Mouse (Mus musculus) bone marrow macrophage, adult 2 months (primary cell): ENCODE measurements around the gene E130309D02Rik. TPM values are rescaled to one million over a fixed set of nuclear protein-coding genes. Genes with fewer than 3 reads are reported as not detected.
A peak's percentile ranks its signal among the peaks of the same experiment; 100 is the strongest.

ENCODE experiments used
- H3K27ac ChIP-seq: 2 replicates; pipeline ENCODE4 v1.5.1; 2012; ENCODE audit warnings: low read depth, low read length; ENCODE audit not compliant: insufficient read depth
- H3K4me1 ChIP-seq: 2 replicates; pipeline ENCODE4 v1.6.1; 2012; ENCODE audit warnings: low read length; ENCODE audit not compliant: control insufficient read depth, insufficient read depth
- H3K4me3 ChIP-seq: 2 replicates; pipeline ENCODE4 v1.5.1; 2012; ENCODE audit warnings: mild to moderate bottlenecking, low read length, moderate library complexity; ENCODE audit not compliant: insufficient read depth
- CTCF ChIP-seq: IDR thresholded peaks from 2 replicates; pipeline ENCODE4 v1.5.1; 2012; ENCODE audit warnings: low read depth, mild to moderate bottlenecking, low read length, moderate library complexity
- POLR2A ChIP-seq: IDR thresholded peaks from 2 replicates; pipeline ENCODE4 v1.6.1; 2012; ENCODE audit warnings: mild to moderate bottlenecking, low read depth, low read length, borderline replicate concordance
- polyA plus RNA-seq: library from polyadenylated mRNA; stranded (reverse); fragments of >200 nt; gene quantifications from 2 replicates; pipeline ENCODE4 v1.2.4, GENCODE M21; 2012; ENCODE audit not compliant: missing spikeins, insufficient read depth, insufficient read length

Gene E130309D02Rik
- polyA plus RNA-seq, 1 experiment = 14.3 TPM

DNA sequence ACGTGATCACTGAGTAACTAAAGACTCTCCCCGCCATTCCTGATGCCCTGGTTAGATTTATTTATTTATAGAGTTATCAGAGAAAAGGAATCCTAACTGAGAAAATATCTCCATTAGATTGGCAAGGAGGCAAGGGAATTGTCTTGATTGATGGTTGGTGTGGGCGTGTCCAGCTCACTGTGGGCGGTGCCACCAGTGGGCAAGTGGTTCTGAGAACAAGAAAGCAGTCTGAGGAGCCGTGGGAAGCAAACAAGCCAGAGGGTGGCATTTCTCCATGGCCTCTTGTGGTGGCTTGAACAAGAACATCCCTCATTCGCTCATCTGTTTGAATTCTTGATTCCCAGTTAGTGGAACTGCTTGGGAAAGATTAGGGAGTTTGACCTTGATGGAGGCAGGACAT lies 24.4 kb upstream of the E130309D02Rik start:
- Histone ChIP-seq H3K4me3 (no peak overlapping the region), H3K4me1 (no peaks in the 10 kb centered on the region), H3K27ac (no peak overlapping the region)
- TF ChIP-seq CTCF = no peak
- no peak for TF ChIP-seq POLR2A

DNA sequence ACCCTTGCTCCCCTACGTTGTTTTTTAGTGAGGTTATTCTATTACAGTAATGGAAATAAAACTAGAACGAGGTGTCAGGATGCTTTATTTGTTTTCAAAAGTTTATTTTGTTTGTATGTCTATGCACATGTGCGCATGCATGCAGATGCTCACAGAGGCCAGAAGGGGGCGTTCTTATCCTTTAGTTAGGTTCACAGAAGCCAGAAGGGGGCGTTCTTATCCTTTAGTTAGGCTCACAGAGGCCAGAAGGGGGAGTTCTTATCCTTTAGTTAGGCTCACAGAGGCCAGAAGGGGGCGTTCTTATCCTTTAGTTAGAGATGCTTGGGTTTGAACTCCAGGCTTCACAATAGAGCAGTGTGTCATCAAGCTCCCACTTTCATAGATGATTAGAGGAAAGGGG lies 21.4 kb upstream of the E130309D02Rik start:
- Histone ChIP-seq H3K4me1 (no peaks in the 10 kb centered on the region), H3K4me3 (no peak overlapping the region), H3K27ac (no peak overlapping the region)
- TF ChIP-seq POLR2A (no peak), CTCF (0 out of 2 replicates have a peak, but pooled peaks have one; percentile 24)

DNA sequence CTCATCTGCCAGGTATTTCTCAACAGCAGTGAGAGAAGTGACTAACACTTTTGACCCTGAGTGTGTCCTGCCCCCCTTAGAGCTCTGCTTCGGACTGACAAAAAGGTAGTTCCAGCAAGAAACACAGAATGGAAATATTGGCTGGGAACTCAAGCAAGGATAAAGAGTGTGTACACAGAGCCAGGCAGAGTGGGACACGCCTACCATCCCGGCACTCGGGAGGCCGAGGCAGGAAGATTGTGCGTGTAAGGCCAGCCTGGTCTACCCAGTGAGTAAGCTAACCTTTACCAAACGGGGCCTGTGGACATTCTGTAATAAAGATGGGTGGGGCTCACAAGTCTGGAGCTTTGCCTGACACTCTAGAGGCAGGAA lies 19.9 kb upstream of the E130309D02Rik start:
- Histone ChIP-seq H3K4me1 (peaks cover 1% of the 10 kb centered on the region; the same call in 1 of the 2 replicates), H3K27ac (no peak overlapping the region), H3K4me3 (no peak overlapping the region)
- TF ChIP-seq CTCF (no peak), POLR2A (no peak)

DNA sequence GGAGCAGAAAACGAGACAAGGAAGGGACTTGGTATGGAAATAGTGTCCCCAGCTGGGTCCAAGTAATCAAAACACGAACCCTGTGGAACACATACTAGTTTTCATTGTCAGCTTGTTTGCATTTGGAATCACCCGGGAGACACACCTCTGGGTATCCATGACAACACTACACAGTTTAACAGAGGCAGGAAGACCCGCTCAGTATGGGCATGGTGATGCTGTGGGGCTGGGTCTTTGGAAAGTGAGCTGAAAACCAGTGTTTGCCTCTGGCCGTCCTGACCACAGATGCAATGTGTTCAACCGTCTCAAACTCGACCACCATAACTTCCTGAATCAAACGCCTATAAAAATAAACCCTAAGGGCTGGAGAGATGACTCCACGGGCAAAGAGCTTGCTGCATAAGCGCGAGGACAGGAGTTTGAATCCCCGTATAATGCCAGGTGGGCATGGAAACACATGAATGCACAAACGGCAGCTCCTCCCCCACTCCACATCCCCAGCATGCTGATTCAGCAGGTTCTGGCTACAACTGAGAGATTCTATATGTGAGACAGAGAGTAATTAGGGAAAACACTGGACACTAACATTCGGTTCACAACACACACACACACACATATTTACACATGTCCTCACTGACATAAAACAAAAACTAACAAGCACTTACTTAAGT lies 19.4 kb upstream of the E130309D02Rik start:
- no peak overlapping the region for H3K27ac ChIP-seq

DNA sequence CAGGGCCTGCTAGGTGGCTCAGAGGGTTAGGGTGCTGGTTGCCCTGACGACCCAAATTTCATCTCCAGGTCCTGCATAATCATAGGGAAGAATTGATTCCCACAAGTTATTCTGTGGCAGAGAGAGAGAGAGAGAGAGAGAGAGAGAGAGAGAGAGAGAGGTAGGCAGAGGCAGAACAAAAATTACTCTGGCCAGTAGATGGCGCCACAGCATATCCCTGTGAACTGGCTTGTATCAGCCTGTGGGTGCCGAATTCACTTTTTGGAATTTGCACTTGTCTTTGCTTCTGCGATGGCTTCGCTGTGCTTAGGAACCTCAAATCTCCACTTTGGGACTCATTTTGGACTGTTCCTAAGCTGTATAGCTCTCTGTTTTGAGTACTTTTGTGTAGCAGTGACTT lies 18.7 kb upstream of the E130309D02Rik start:
- Histone ChIP-seq H3K4me3 (no peak overlapping the region), H3K27ac (no peak overlapping the region), H3K4me1 (peaks cover 3% of the 10 kb centered on the region; the same call in 1 of the 2 replicates)
- no peak for TF ChIP-seq POLR2A
- TF ChIP-seq CTCF = peak; percentile 36; the same call in 1 of the 2 replicates

More for the DNA sequence above, 19.4 kb upstream of the E130309D02Rik start:
- no peak overlapping the region for H3K4me3 ChIP-seq
- TF ChIP-seq CTCF = no peak
- no peak for TF ChIP-seq POLR2A
- H3K4me1 ChIP-seq = peaks cover 3% of the 10 kb centered on the region; the same call in 1 of the 2 replicates

DNA sequence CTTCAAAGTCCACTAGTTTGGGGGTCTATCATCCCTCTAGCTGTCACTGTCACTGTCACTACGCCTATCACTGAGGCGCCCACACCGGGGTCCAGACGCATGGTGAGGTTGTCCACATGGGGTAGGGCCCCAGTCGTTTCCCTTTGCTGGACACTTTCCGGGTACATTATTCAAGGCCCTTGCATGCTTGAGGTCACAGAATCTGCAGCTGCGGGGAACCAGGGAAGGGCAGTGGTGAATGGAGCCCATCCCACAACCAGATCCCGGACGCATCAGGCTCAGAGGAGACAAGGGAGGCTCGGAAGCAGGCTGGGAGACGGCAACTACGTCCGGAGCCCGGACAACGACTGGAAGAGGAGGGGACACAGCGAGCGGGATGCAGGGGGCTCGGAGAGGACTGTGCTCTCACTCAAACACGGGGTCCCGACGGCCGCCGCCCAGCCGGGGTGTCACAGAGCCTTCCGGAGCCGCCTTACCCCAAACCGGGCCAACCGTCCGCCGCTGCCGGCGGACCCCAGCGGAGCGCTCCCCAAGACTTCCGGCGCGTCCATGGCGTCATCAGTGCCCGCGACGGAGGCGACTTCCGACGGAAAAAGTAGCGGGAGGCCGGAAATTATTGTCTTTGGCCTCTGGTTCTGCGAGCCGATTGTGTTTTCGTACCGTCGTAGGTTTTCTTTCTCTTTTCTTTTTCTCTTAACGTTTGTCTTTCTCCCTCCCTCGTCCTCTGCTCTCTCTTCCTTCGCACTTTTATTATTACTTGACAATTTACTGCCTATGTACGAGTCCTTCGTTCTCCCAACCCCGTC lies 13.7 kb upstream of the E130309D02Rik start, which contains the start of gene Zdhhc4:
Gene Zdhhc4 (minus strand): TSS at position 567 of the 806 bp plus-strand sequence.
- peak within 1 kb of the TSS; percentile 50 for H3K27ac ChIP-seq
- peak within 1 kb of the TSS; percentile 94 for H3K4me3 ChIP-seq
- TF ChIP-seq POLR2A (no peak; the same call in 1 of the 2 replicates), CTCF (no peak)
- peaks cover 3% of the 10 kb centered on the region for H3K4me1 ChIP-seq

DNA sequence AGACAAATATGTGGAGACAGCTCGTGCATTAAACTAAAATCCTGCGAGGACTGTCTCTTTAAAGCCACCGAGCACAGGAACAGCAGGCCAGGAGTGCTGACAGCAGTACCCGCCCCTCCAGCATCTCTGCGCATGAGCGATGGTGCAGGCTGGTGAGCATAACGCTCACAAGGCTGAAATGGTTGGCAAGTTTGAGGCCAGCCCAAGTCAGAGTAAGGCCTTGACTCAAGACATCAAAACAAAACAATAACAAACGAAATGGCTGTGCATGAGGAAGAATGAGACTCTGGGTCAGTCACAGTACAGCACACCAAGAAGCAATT lies 2.1 kb upstream of the E130309D02Rik start:
- peaks cover 11% of the 10 kb centered on the region for H3K4me1 ChIP-seq
- no peak for TF ChIP-seq POLR2A
- no peak for TF ChIP-seq CTCF
- no peak overlapping the region for H3K4me3 ChIP-seq
- H3K27ac ChIP-seq = no peak overlapping the region

DNA sequence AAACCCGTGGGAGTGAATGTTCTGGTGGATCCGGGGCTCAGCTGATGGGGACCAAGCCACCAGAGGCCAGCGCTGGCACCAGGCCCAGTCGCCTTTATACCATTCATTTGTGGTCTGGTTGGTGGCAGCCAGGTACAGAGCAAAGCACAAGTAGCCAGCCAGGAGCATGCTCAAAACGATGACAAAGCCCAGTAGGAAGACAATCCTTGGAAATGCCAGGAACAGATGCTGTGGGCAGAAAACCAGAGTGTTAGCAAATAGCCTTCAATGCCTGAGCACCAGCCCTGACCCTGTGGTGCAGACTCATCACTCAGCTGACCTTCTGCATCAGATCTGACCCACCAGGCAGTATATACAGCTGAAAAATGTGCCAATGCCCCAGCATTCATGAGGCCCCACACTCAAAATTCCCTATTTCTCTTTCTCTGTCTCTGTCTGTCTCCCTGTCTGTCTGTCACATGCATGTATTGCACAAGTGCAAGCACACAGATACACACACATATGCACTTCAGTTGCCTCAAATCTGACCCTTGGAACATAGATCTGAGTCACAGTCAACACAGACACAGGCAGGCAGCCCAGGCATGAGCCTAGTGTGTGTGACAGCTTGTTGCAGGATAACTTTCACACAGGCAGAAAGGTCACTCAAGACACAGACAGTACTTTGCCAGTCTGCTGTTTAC lies 1.6 kb upstream of the E130309D02Rik start:
- Histone ChIP-seq H3K4me1 (peaks cover 11% of the 10 kb centered on the region), H3K4me3 (no peak overlapping the region), H3K27ac (no peak overlapping the region)
- TF ChIP-seq POLR2A (no peak), CTCF (no peak)

DNA sequence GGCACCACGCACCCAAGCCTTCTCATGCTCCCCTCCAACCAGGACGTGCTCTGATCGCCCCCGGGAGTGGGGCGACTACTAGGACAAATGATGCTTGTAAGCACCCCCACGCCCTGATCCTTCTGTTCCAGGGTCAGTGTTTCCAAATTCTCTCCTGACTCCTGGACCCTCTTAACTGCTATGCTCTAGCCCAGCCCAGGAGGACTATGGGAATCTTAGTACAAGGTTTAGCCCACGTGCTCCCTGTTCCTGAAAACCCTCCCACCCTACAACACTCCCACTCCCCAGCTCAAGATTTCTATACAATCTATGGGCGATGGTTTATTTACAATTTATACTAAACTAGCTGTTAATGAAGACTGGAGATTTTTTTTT lies 341 bp upstream of the E130309D02Rik start:
- Histone ChIP-seq H3K4me1 (peaks cover 11% of the 10 kb centered on the region), H3K27ac (no peak overlapping the region), H3K4me3 (peak overlapping the region; percentile 35)
- TF ChIP-seq CTCF (no peak), POLR2A (no peak)

DNA sequence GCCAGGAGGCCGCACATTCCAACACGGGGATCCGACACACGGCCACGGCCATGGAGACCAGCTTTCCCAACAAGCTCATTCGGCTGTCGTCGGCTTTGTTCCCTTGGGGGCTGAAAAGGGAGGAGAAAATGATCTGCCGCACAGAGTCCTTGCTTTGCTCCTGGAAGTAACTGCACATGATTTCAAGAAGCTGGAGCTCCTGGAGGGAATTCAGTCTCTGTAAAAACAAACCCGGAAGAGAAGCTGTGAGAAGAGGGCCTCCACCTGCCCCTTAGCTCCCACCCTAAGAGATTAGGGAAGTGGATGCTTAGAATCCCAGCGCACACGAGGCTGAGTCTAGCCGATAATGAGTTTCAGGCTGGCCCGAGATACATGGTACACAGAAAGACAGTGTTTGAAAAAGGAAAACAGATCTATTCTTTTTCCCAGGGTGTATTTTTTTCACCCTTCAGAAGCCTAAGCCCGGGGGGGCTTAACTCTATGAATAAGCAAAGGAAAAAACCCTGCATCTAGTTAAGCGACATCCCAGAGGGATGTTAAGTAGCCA lies 904 bp downstream of the E130309D02Rik start:
- peaks cover 11% of the 10 kb centered on the region for H3K4me1 ChIP-seq
- H3K27ac ChIP-seq = peak overlapping the region; percentile 65
- TF ChIP-seq POLR2A (no peak), CTCF (no peak)
- H3K4me3 ChIP-seq = peak overlapping the region; percentile 82
